Mouse (Mus musculus): ENCODE data around the gene Fut9. TPM values are rescaled to one million over a fixed set of nuclear protein-coding genes. Genes with fewer than 3 reads are reported as not detected.

Gene Fut9
- polyA plus RNA-seq, 1 experiment from 2014 or later: 12.4 TPM

GRCm38 (mm10) chr4:25768657-25769056 lies 31.4 kb downstream of the Fut9 start:
- no peaks in the 10 kb centered on the region for H3K9me3 ChIP-seq (ENCODE audit: low read length)
- H3K4me3 ChIP-seq (ENCODE audit: low read length): no peak overlapping the region
- 65% methylated on average over 3 of the region's 3 CpGs for WGBS
- H3K27me3 ChIP-seq (ENCODE audit: insufficient read depth, low read length): no peaks in the 10 kb centered on the region
- no peaks in the 10 kb centered on the region for H3K36me3 ChIP-seq (ENCODE audit: insufficient read depth, low read length)
- no peak for ATAC-seq (ENCODE audit: low FRiP score, low TSS enrichment)
- H3K27ac ChIP-seq (ENCODE audit: low read length): no peak overlapping the region
- no peaks in the 10 kb centered on the region for H3K4me1 ChIP-seq (ENCODE audit: insufficient read depth, low read length)
- H3K9ac ChIP-seq (replicated peaks; ENCODE audit: low read length): no peak overlapping the region
- no peak overlapping the region for H3K4me2 ChIP-seq (replicated peaks; ENCODE audit: low read depth, low read length)

- H3K27me3 ChIP-seq (ENCODE audit: insufficient read depth, low read length): no peaks in the 10 kb centered on the region
- H3K4me3 ChIP-seq (ENCODE audit: low read length): no peak overlapping the region
- no peak overlapping the region for H3K9ac ChIP-seq (replicated peaks; ENCODE audit: low read length)
- no peak for ATAC-seq (ENCODE audit: low FRiP score, low TSS enrichment)
- no peak overlapping the region for H3K4me2 ChIP-seq (replicated peaks; ENCODE audit: low read depth, low read length)
- no peak overlapping the region for H3K27ac ChIP-seq (ENCODE audit: low read length)
- H3K9me3 ChIP-seq (ENCODE audit: low read length): no peaks in the 10 kb centered on the region
- no peaks in the 10 kb centered on the region for H3K4me1 ChIP-seq (ENCODE audit: insufficient read depth, low read length)
- no peaks in the 10 kb centered on the region for H3K36me3 ChIP-seq (ENCODE audit: insufficient read depth, low read length)
These were observed 37.0 kb downstream of the Fut9 start for GRCm38 (mm10) chr4:25763091-25763490.

- H3K9me3 ChIP-seq (ENCODE audit: low read length): no peaks in the 10 kb centered on the region
- no peak overlapping the region for H3K4me2 ChIP-seq (replicated peaks; ENCODE audit: low read depth, low read length)
- no peak overlapping the region for H3K9ac ChIP-seq (replicated peaks; ENCODE audit: low read length)
- no peaks in the 10 kb centered on the region for H3K27me3 ChIP-seq (ENCODE audit: insufficient read depth, low read length)
- no peak overlapping the region for H3K27ac ChIP-seq (ENCODE audit: low read length)
- H3K4me3 ChIP-seq (ENCODE audit: low read length): no peak overlapping the region
- no peaks in the 10 kb centered on the region for H3K36me3 ChIP-seq (ENCODE audit: insufficient read depth, low read length)
- H3K4me1 ChIP-seq (ENCODE audit: insufficient read depth, low read length): no peaks in the 10 kb centered on the region
- WGBS: 58% methylated on average over 4 of the region's 5 CpGs
- ATAC-seq (ENCODE audit: low FRiP score, low TSS enrichment): no peak; the same call in 1 of the 2 replicates
These were observed 42.0 kb downstream of the Fut9 start for GRCm38 (mm10) chr4:25757909-25758548.

GRCm38 (mm10) chr4:25741553-25741952 lies 58.5 kb downstream of the Fut9 start:
- no peak for ATAC-seq (ENCODE audit: low FRiP score, low TSS enrichment)
- Histone ChIP-seq H3K9ac (replicated peaks; ENCODE audit: low read length) (no peak overlapping the region), H3K9me3 (ENCODE audit: low read length) (no peaks in the 10 kb centered on the region), H3K27ac (ENCODE audit: low read length) (no peak overlapping the region), H3K27me3 (ENCODE audit: insufficient read depth, low read length) (no peaks in the 10 kb centered on the region), H3K4me3 (ENCODE audit: low read length) (no peak overlapping the region), H3K4me1 (ENCODE audit: insufficient read depth, low read length) (no peaks in the 10 kb centered on the region), H3K4me2 (replicated peaks; ENCODE audit: low read depth, low read length) (no peak overlapping the region), H3K36me3 (ENCODE audit: insufficient read depth, low read length) (no peaks in the 10 kb centered on the region)
- 77% methylated on average over 5 of the region's 5 CpGs for WGBS

GRCm38 (mm10) chr4:25738782-25739181 lies 61.3 kb downstream of the Fut9 start:
- Histone ChIP-seq H3K4me2 (replicated peaks; ENCODE audit: low read depth, low read length) (no peak overlapping the region), H3K27ac (ENCODE audit: low read length) (no peak overlapping the region), H3K9ac (replicated peaks; ENCODE audit: low read length) (no peak overlapping the region), H3K4me3 (ENCODE audit: low read length) (no peak overlapping the region), H3K9me3 (ENCODE audit: low read length) (no peaks in the 10 kb centered on the region), H3K27me3 (ENCODE audit: insufficient read depth, low read length) (no peaks in the 10 kb centered on the region), H3K4me1 (ENCODE audit: insufficient read depth, low read length) (no peaks in the 10 kb centered on the region), H3K36me3 (ENCODE audit: insufficient read depth, low read length) (no peaks in the 10 kb centered on the region)
- WGBS: 84% methylated on average over 4 of the region's 4 CpGs
- no peak for ATAC-seq (ENCODE audit: low FRiP score, low TSS enrichment)

GRCm38 (mm10) chr4:25721576-25721975 lies 78.5 kb downstream of the Fut9 start:
- Histone ChIP-seq H3K4me3 (ENCODE audit: low read length) (no peak overlapping the region), H3K27me3 (ENCODE audit: insufficient read depth, low read length) (no peaks in the 10 kb centered on the region), H3K4me1 (ENCODE audit: insufficient read depth, low read length) (no peaks in the 10 kb centered on the region), H3K9me3 (ENCODE audit: low read length) (no peaks in the 10 kb centered on the region), H3K27ac (ENCODE audit: low read length) (no peak overlapping the region), H3K4me2 (replicated peaks; ENCODE audit: low read depth, low read length) (no peak overlapping the region), H3K36me3 (ENCODE audit: insufficient read depth, low read length) (no peaks in the 10 kb centered on the region), H3K9ac (replicated peaks; ENCODE audit: low read length) (no peak overlapping the region)
- 77% methylated on average over 5 of the region's 5 CpGs for WGBS
- ATAC-seq (ENCODE audit: low FRiP score, low TSS enrichment): no peak

- Histone ChIP-seq H3K27ac (ENCODE audit: low read length) (no peak overlapping the region), H3K4me1 (ENCODE audit: insufficient read depth, low read length) (no peaks in the 10 kb centered on the region)
- ATAC-seq (ENCODE audit: low FRiP score, low TSS enrichment): no peak
These were observed 86.1 kb downstream of the Fut9 start for GRCm38 (mm10) chr4:25713907-25714306.

GRCm38 (mm10) chr4:25684976-25685375 lies 115.1 kb downstream of the Fut9 start:
- ATAC-seq (ENCODE audit: low FRiP score, low TSS enrichment): no peak
- H3K9ac ChIP-seq (replicated peaks; ENCODE audit: low read length): no peak overlapping the region
- H3K27ac ChIP-seq (ENCODE audit: low read length): no peak overlapping the region
- H3K27me3 ChIP-seq (ENCODE audit: insufficient read depth, low read length): no peaks in the 10 kb centered on the region
- no peaks in the 10 kb centered on the region for H3K4me1 ChIP-seq (ENCODE audit: insufficient read depth, low read length)
- 86% methylated on average over 3 of the region's 3 CpGs for WGBS
- H3K4me3 ChIP-seq (ENCODE audit: low read length): no peak overlapping the region
- no peaks in the 10 kb centered on the region for H3K36me3 ChIP-seq (ENCODE audit: insufficient read depth, low read length)
- no peaks in the 10 kb centered on the region for H3K9me3 ChIP-seq (ENCODE audit: low read length)
- H3K4me2 ChIP-seq (replicated peaks; ENCODE audit: low read depth, low read length): no peak overlapping the region

More at GRCm38 (mm10) chr4:25713907-25714306, 86.1 kb downstream of the Fut9 start:
- Histone ChIP-seq H3K36me3 (ENCODE audit: insufficient read depth, low read length) (no peaks in the 10 kb centered on the region), H3K4me2 (replicated peaks; ENCODE audit: low read depth, low read length) (no peak overlapping the region), H3K9ac (replicated peaks; ENCODE audit: low read length) (no peak overlapping the region), H3K4me3 (ENCODE audit: low read length) (no peak overlapping the region), H3K9me3 (ENCODE audit: low read length) (0 out of 2 replicates have a peak, but pooled peaks cover 8% of the 10 kb centered on the region), H3K27me3 (ENCODE audit: insufficient read depth, low read length) (no peaks in the 10 kb centered on the region)
- WGBS: 75% methylated on average over 2 of the region's 2 CpGs

- no peaks in the 10 kb centered on the region for H3K9me3 ChIP-seq (ENCODE audit: low read length)
- H3K4me1 ChIP-seq (ENCODE audit: insufficient read depth, low read length): no peaks in the 10 kb centered on the region
- H3K9ac ChIP-seq (replicated peaks; ENCODE audit: low read length): no peak overlapping the region
- no peak overlapping the region for H3K4me2 ChIP-seq (replicated peaks; ENCODE audit: low read depth, low read length)
- no peak overlapping the region for H3K27ac ChIP-seq (ENCODE audit: low read length)
- H3K4me3 ChIP-seq (ENCODE audit: low read length): no peak overlapping the region
- no peak for ATAC-seq (ENCODE audit: low FRiP score, low TSS enrichment)
- H3K36me3 ChIP-seq (ENCODE audit: insufficient read depth, low read length): no peaks in the 10 kb centered on the region
- WGBS: 88% methylated on average over 1 of the region's 1 CpGs
- no peaks in the 10 kb centered on the region for H3K27me3 ChIP-seq (ENCODE audit: insufficient read depth, low read length)
These were observed 135.8 kb downstream of the Fut9 start for GRCm38 (mm10) chr4:25664196-25664595.

- Histone ChIP-seq H3K27ac (ENCODE audit: low read length) (no peak overlapping the region), H3K27me3 (ENCODE audit: insufficient read depth, low read length) (no peaks in the 10 kb centered on the region), H3K36me3 (ENCODE audit: insufficient read depth, low read length) (no peaks in the 10 kb centered on the region), H3K4me3 (ENCODE audit: low read length) (no peak overlapping the region), H3K4me1 (ENCODE audit: insufficient read depth, low read length) (no peaks in the 10 kb centered on the region), H3K4me2 (replicated peaks; ENCODE audit: low read depth, low read length) (no peak overlapping the region), H3K9me3 (ENCODE audit: low read length) (no peaks in the 10 kb centered on the region), H3K9ac (replicated peaks; ENCODE audit: low read length) (no peak overlapping the region)
- 34% methylated on average over 3 of the region's 3 CpGs for WGBS
- ATAC-seq (ENCODE audit: low FRiP score, low TSS enrichment): no peak
These were observed 138.8 kb downstream of the Fut9 start for GRCm38 (mm10) chr4:25661204-25661727.

All from kidney, embryonic 16.5 days (tissue).